Mouse (Mus musculus) forebrain, embryonic 15.5 days (tissue): ENCODE measurements around the gene Bicdl2. TPM values are rescaled to one million over a fixed set of nuclear protein-coding genes. Genes with fewer than 3 reads are reported as not detected.

Experiments used
- ATAC-seq: fragments of 200-750 bp; cut with Nextera tagmentation; replicated peaks from 2 replicates; pipeline ENCODE4 v1.8.0; 2017; ENCODE audit warnings: mild to moderate bottlenecking, moderate TSS enrichment, moderate library complexity
- H3K27ac ChIP-seq: fragments of 300-500 bp; sonication (generic); replicated peaks from 2 replicates; pipeline ENCODE4 v1.5.1; 2015; ENCODE audit warnings: mild to moderate bottlenecking, inconsistent platforms
- H3K27me3 ChIP-seq: fragments of 300-500 bp; sonication (generic); 2 replicates; pipeline ENCODE4 v1.6.1; 2015; ENCODE audit warnings: inconsistent platforms
- H3K36me3 ChIP-seq: fragments of 300-500 bp; sonication (generic); 2 replicates; pipeline ENCODE4 v1.6.1; 2015; ENCODE audit warnings: mild to moderate bottlenecking, inconsistent platforms
- H3K4me1 ChIP-seq: fragments of 300-500 bp; sonication (generic); 2 replicates; pipeline ENCODE4 v1.6.1; 2015; ENCODE audit warnings: inconsistent platforms
- H3K4me2 ChIP-seq: fragments of 300-500 bp; sonication (generic); replicated peaks from 2 replicates; pipeline ENCODE4 v1.6.1; 2015; ENCODE audit warnings: mild to moderate bottlenecking, inconsistent platforms
- H3K4me3 ChIP-seq: fragments of 300-500 bp; sonication (generic); 2 replicates; pipeline ENCODE4 v1.5.1; 2015; ENCODE audit warnings: mild to moderate bottlenecking, inconsistent platforms
- H3K9ac ChIP-seq: fragments of 300-500 bp; sonication (generic); replicated peaks from 2 replicates; pipeline ENCODE4 v1.6.1; 2015; ENCODE audit warnings: mild to moderate bottlenecking, inconsistent platforms
- H3K9me3 ChIP-seq: fragments of 300-500 bp; sonication (generic); 2 replicates; pipeline ENCODE4 v1.6.1; 2016; ENCODE audit warnings: inconsistent platforms
- WGBS: fragments of 180-500 bp; shearing (Covaris S2); methylation state at CpG from one replicate; pipeline ENCODE4 v1.1.7; 2015; ENCODE audit warnings: mixed read lengths; 5-methylcytosine and 5-hydroxymethylcytosine counted together
- polyA plus RNA-seq: library from polyadenylated mRNA; unstranded; fragments of >200 nt; fragmentation: Nextera tagmentation; extraction: Ambion mirVana; gene quantifications from 2 replicates; pipeline ENCODE4 v1.2.1, GENCODE M21; 2015

The Bicdl2 gene
- polyA plus RNA-seq, 1 experiment from 2014 or later, result not detected

DNA sequence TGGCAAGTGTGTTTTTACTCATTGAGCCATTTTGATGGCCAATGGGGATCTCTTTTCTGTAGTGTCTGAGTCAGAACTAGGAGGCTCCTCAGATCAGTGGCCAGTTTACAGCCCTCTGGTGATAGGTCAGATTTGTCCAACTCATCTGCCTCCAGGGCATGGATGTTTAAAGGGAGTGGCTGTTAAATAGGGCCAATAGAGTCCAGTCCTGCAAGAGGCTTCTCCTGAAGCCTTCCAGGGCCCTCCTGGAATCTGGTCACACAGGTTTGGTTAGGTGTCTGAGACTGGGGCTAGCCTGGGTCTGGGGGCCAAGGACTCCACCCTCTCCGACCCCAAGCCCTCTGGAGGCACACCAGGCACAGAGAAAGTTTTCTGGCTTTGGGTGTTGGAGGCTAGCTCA lies 34.2 kb downstream of the Bicdl2 start:
- H3K4me1 ChIP-seq, result peaks cover 6% of the 10 kb centered on the region
- no peak overlapping the region for H3K27ac ChIP-seq
- ATAC-seq, result no peak
- no peak overlapping the region for H3K4me2 ChIP-seq
- no peaks in the 10 kb centered on the region for H3K9me3 ChIP-seq
- no peaks in the 10 kb centered on the region for H3K36me3 ChIP-seq
- H3K9ac ChIP-seq, result no peak overlapping the region
- no peak overlapping the region for H3K4me3 ChIP-seq
- H3K27me3 ChIP-seq, result peaks cover 18% of the 10 kb centered on the region
- 48% methylated on average over 1 of the region's 1 CpGs for WGBS

DNA sequence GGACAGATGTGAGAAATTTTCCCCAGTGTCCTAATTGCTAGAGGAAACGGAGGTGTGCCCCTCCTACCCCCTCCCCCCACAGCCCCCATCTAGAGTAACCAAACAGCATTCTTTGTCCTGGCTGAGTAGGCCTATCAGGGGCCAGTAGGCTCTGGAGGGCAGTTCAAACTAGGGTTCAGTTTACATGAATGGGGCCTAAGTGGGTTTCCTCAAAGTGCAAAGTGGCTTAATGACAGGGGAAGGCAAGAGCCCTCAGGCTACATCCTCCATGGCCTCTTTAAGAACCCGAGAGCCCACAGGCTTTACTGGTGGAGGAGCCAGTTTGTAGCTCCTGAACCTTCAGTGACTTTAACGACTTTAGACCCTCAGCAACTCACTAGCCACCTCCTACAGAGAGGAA lies 35.5 kb downstream of the Bicdl2 start:
- Histone ChIP-seq H3K27me3 (peaks cover 24% of the 10 kb centered on the region), H3K9ac (no peak overlapping the region), H3K9me3 (no peaks in the 10 kb centered on the region), H3K4me1 (peaks cover 9% of the 10 kb centered on the region), H3K4me3 (no peak overlapping the region), H3K36me3 (no peaks in the 10 kb centered on the region), H3K4me2 (no peak overlapping the region), H3K27ac (no peak overlapping the region)
- no peak for ATAC-seq
- 8% methylated on average over 3 of the region's 3 CpGs for WGBS

DNA sequence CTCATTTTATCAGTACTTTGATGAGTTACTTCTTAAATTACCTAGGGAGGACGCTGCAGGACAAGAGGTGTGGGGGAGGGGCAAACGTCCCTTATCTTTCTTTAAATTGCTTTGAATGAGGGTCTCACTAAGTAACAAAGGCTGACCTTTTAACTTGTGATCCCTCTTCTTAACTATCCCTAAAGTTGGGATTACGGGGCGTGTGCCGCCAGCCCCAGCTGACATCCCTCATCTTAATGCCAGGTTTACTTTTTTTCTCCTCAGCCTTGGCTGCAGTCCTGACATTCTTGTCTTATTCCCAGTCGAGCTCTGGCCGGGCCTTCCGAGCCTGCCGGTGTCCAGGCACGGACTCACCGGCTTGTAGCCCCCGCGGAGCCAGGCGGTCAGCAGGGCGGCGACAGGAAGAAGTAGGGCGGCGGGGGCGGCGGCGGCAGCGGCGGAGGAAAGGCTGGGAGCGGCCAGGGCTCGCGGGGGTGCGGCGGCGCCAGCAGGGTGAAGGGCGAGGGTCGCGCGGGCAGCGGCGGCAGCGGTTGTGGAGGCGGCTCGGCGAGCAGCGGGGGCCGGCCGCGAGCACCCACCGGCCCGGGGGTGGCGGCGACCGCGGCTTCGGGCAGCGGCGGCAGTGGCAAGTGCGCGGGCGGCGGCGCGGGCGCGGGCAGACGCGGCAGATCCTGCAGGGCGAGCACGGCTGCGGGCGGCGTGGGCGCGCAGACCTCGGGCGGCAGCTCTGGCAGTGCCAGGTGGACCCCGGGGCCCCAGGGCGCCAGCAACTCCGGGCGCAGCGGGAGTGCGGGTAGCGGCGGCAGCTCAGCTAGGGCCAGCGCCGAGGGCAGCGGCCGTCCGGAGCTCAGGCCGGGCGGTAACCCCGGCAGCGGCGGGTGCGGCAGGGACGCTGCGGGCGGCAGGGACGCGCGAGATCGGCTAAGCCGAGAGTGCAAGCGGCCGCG lies 39.1 kb downstream of the Bicdl2 start:
- H3K27me3 ChIP-seq, result peaks cover 28% of the 10 kb centered on the region
- no peak overlapping the region for H3K27ac ChIP-seq
- peak overlapping the region; percentile 86 for H3K4me3 ChIP-seq
- no peaks in the 10 kb centered on the region for H3K9me3 ChIP-seq
- H3K9ac ChIP-seq, result peak overlapping the region; percentile 59
- H3K4me1 ChIP-seq, result peaks cover 9% of the 10 kb centered on the region
- ATAC-seq, result peak; percentile 72
- H3K36me3 ChIP-seq, result no peaks in the 10 kb centered on the region
- WGBS, result under 1% methylated on average over 96 of the region's 101 CpGs
- H3K4me2 ChIP-seq, result peak overlapping the region; percentile 100

DNA sequence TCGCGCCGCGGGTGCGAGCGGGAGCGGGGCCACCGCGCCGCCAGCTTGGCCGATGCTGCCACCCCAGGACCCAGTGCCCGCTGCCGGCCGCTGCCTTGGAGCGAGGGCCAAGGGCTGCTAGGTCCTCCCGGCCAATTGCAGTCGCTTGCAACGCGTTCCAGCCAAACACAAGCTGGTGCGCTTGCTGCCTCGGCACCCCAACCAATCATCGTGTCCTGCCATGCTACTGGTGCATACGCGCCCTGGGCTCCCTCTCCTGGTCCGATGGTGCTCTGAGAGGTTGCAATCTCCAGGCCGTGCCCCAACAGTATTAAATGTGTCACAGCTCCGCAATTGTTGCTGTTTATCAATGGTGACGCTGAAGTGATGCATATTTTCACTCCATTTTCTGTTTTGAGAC lies 39.8 kb downstream of the Bicdl2 start:
- H3K36me3 ChIP-seq, result no peaks in the 10 kb centered on the region
- 0% methylated on average over 28 of the region's 28 CpGs for WGBS
- no peaks in the 10 kb centered on the region for H3K9me3 ChIP-seq
- peaks cover 9% of the 10 kb centered on the region for H3K4me1 ChIP-seq
- peak overlapping the region; percentile 59 for H3K9ac ChIP-seq
- peak; percentile 97 for ATAC-seq
- no peak overlapping the region for H3K27ac ChIP-seq
- peak overlapping the region; percentile 100 for H3K4me2 ChIP-seq
- H3K27me3 ChIP-seq, result peaks cover 28% of the 10 kb centered on the region
- H3K4me3 ChIP-seq, result peak overlapping the region; percentile 86

DNA sequence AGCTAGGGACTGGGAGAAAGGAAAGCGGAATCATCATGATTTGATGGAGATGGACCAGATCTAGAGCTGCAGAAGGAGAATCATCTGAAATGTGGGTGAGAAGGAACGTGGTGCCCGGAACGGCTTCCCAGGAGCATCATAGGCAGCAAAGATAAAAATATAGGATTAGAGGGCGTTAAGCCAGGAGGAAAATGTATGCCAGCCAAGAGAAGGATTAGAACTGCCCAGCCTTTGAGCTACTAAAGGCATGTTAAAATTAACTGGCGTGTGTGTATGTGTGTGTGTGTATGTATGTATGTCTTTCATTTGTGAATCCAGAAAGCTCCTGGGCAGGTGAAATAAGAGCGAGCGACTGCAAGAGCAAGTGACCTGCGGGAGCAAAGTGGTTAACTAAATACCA lies 43.0 kb downstream of the Bicdl2 start:
- peaks cover 22% of the 10 kb centered on the region for H3K27me3 ChIP-seq
- H3K4me3 ChIP-seq, result no peak overlapping the region
- no peak overlapping the region for H3K9ac ChIP-seq
- no peak overlapping the region for H3K27ac ChIP-seq
- 83% methylated on average over 9 of the region's 9 CpGs for WGBS
- peaks cover 9% of the 10 kb centered on the region for H3K4me1 ChIP-seq
- no peaks in the 10 kb centered on the region for H3K9me3 ChIP-seq
- H3K36me3 ChIP-seq, result no peaks in the 10 kb centered on the region
- ATAC-seq, result no peak
- no peak overlapping the region for H3K4me2 ChIP-seq

DNA sequence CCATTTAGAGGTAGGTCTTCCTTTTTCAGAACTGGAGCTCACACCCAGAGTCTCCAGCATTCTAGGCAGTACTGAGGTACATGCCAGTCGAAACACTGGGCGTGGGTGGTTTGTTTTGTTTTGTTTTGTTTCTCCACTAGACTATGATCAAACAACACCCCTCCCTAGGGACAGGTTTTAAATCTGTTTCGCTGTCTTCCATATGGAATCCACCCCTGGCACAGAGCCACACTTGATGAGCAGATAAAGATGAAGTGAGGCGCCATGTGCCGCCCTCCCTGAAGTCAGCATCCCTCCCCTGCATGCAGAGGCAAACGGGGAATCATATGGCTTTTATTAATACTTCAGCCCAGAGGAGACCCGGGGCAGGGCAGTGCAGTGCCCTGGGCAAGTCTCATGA lies 44.4 kb downstream of the Bicdl2 start:
- Histone ChIP-seq H3K27ac (no peak overlapping the region), H3K4me2 (no peak overlapping the region), H3K36me3 (no peaks in the 10 kb centered on the region), H3K27me3 (peaks cover 8% of the 10 kb centered on the region; the same call in 1 of the 2 replicates), H3K9ac (no peak overlapping the region), H3K4me3 (no peak overlapping the region), H3K9me3 (no peaks in the 10 kb centered on the region), H3K4me1 (peaks cover 3% of the 10 kb centered on the region)
- 49% methylated on average over 7 of the region's 7 CpGs for WGBS
- ATAC-seq, result no peak

DNA sequence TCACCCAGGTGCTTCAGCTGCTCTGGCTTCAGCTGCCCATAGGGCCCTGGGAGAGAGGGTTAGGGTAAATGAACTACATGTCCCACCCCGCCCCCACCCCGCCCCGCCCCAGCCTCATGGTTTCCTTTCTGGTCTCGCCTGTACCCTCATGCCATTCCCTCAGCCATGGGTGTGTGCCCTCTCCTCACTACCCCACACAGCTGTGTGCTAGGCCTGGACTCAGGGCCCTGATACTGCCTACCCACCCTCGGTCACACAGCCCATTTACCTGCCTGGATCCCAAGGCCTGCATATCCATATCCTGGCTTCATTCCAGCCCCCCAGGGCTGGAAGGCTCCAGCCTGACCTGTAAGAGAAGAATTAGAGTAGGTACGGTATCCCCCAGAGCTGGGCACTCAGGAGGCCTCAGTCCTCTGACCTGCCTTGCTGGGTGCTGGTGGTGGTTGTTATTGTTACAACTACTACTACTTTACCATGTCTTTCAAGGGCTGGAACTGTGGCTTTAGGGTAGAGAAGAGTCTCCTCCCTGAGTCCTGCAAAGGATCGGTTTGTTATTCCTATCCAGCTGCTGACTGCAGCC lies 45.3 kb downstream of the Bicdl2 start:
- no peaks in the 10 kb centered on the region for H3K4me1 ChIP-seq
- 72% methylated on average over 7 of the region's 7 CpGs for WGBS

DNA sequence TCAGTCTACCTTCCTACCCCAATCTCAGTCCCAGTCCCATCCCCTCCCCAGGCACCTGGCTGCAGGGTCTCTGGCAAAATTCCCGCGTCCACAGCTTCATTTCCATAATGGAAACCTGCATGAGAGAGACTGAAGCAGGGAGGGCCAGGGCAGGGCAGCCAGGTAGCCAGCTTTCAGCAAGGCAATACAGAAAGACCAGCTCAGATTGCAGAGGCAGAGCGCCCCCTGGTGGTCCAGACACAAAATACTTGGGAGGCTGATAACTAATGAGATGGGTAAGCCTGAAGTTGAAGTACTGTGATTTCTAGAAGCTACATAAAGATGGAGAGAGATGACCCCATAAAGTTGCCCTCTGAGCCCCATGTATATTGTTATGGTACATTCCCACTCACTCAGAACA lies 45.9 kb downstream of the Bicdl2 start:
- 1% methylated on average over 3 of the region's 3 CpGs for WGBS

More for the DNA sequence above, 45.3 kb downstream of the Bicdl2 start:
- no peak overlapping the region for H3K4me2 ChIP-seq
- H3K27me3 ChIP-seq, result peaks cover 9% of the 10 kb centered on the region; the same call in 1 of the 2 replicates
- no peak overlapping the region for H3K27ac ChIP-seq
- H3K36me3 ChIP-seq, result no peaks in the 10 kb centered on the region
- H3K9ac ChIP-seq, result no peak overlapping the region; the same call in 1 of the 2 replicates
- H3K4me3 ChIP-seq, result no peak overlapping the region
- ATAC-seq, result peak; percentile 41
- H3K9me3 ChIP-seq, result no peaks in the 10 kb centered on the region

DNA sequence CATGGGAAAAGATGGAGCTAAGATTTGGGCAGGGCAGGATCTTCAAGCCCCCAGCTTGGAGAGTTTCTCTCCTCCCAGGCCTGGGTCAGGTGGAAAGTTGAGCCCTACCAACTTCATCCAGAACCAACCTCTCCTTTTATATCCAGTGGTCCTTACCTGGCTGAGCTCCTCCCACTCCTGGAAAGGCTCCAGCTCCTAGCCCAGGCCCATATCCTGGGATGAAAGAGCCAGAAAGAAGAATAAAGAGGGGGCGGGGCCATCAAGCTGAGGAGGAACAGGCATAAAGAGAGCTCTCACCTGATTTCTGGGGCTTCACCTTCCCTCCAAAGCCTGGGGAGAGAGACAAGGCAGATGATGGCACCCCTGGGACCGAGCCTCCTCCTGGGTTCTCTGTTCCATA lies 56.7 kb downstream of the Bicdl2 start:
- no peak for ATAC-seq
- Histone ChIP-seq H3K36me3 (no peaks in the 10 kb centered on the region), H3K27me3 (no peaks in the 10 kb centered on the region), H3K9me3 (no peaks in the 10 kb centered on the region), H3K27ac (no peak overlapping the region), H3K4me1 (no peaks in the 10 kb centered on the region), H3K4me2 (no peak overlapping the region), H3K9ac (no peak overlapping the region), H3K4me3 (no peak overlapping the region)
- 54% methylated on average over 2 of the region's 2 CpGs for WGBS

More for the DNA sequence above, 45.9 kb downstream of the Bicdl2 start:
- Histone ChIP-seq H3K4me1 (no peaks in the 10 kb centered on the region), H3K27me3 (0 out of 2 replicates have a peak, but pooled peaks cover 6% of the 10 kb centered on the region), H3K9ac (no peak overlapping the region; the same call in 1 of the 2 replicates), H3K27ac (no peak overlapping the region), H3K4me2 (no peak overlapping the region), H3K36me3 (no peaks in the 10 kb centered on the region), H3K9me3 (no peaks in the 10 kb centered on the region), H3K4me3 (no peak overlapping the region)
- ATAC-seq, result peak; percentile 44

Other genes with a start within 250 kb of the Bicdl2 start
- not detected in 2 replicates for gene Vmn2r117, start 180.8 kb upstream of the Bicdl2 start, polyA plus RNA-seq
- gene Zfp213, start 96.3 kb upstream of the Bicdl2 start, polyA plus RNA-seq, result 21.0 and 21.5 TPM in 2 replicates
- gene Zfp13, start 61.0 kb upstream of the Bicdl2 start, polyA plus RNA-seq, result 26.9 and 30.2 TPM in 2 replicates
- not detected in 2 replicates for gene Zscan10, start 59.6 kb upstream of the Bicdl2 start, polyA plus RNA-seq
- 1.3 and 1.7 TPM in 2 replicates for gene Mmp25, start 15.2 kb upstream of the Bicdl2 start, polyA plus RNA-seq
- gene Hcfc1r1, start 13.1 kb downstream of the Bicdl2 start, polyA plus RNA-seq, result 90.3 and 92.0 TPM in 2 replicates
- 39.4 and 39.5 TPM in 2 replicates for gene Thoc6, start 13.4 kb downstream of the Bicdl2 start, polyA plus RNA-seq
- gene Tnfrsf12a, start 17.0 kb downstream of the Bicdl2 start, polyA plus RNA-seq, result 3.6 and 5.5 TPM in 2 replicates
- gene Cldn6, start 18.7 kb downstream of the Bicdl2 start, polyA plus RNA-seq, result 0.42 and 0.50 TPM in 2 replicates
- 1.2 TPM in 2 replicates for gene Cldn9, start 23.5 kb downstream of the Bicdl2 start, polyA plus RNA-seq
- not detected in 2 replicates for gene 1520401A03Rik, start 62.3 kb downstream of the Bicdl2 start, polyA plus RNA-seq
- gene Pkmyt1, start 65.8 kb downstream of the Bicdl2 start, polyA plus RNA-seq, result 26.7 and 28.4 TPM in 2 replicates
- gene Paqr4, start 80.4 kb downstream of the Bicdl2 start, polyA plus RNA-seq, result 39.4 and 39.7 TPM in 2 replicates
- 0.48 and 0.50 TPM in 2 replicates for gene Kremen2, start 85.3 kb downstream of the Bicdl2 start, polyA plus RNA-seq
- 162 and 164 TPM in 2 replicates for gene Flywch1, start 111.1 kb downstream of the Bicdl2 start, polyA plus RNA-seq
- gene Flywch2, start 125.6 kb downstream of the Bicdl2 start, polyA plus RNA-seq, result 30.7 and 31.9 TPM in 2 replicates
- gene Srrm2, start 130.0 kb downstream of the Bicdl2 start, polyA plus RNA-seq, result 562 and 569 TPM in 2 replicates
- 1,149 and 1,206 TPM in 2 replicates for gene Elob, start 168.6 kb downstream of the Bicdl2 start, polyA plus RNA-seq
- not detected in 2 replicates for gene Prss33, start 175.6 kb downstream of the Bicdl2 start, polyA plus RNA-seq
- gene Prss32, start 183.3 kb downstream of the Bicdl2 start, polyA plus RNA-seq, result not detected in 2 replicates
- 0.52 and 1.0 TPM in 2 replicates for gene Prss41, start 183.7 kb downstream of the Bicdl2 start, polyA plus RNA-seq
- gene Prss21, start 207.6 kb downstream of the Bicdl2 start, polyA plus RNA-seq, result not detected in 2 replicates
- not detected in 2 replicates for gene Dcpp1, start 220.4 kb downstream of the Bicdl2 start, polyA plus RNA-seq
- gene Dcpp2, start 220.4 kb downstream of the Bicdl2 start, polyA plus RNA-seq, result not detected in 2 replicates